Mouse (Mus musculus): ENCODE measurements at regions not wholly inside any gene's neighbourhood (a gene's known extent, or its start where the extent isn't known, plus 50 kb on each side); places are given as distances from the start of the nearest gene placed in this dataset.

- TF ChIP-seq POLR2A (IDR thresholded peaks at IDR 0.05; ENCODE audit: insufficient read depth, low read length) (no peak), CTCF (IDR thresholded peaks at IDR 0.05; ENCODE audit: low read depth, low read length) (no peak), EP300 (IDR thresholded peaks at IDR 0.05; ENCODE audit: insufficient read depth, low read depth, low read length) (no peak)
- Histone ChIP-seq H3K27me3 (ENCODE audit: control insufficient read depth, insufficient read depth, low read length, poor library complexity, severe bottlenecking) (no peaks in the 10 kb centered on the region), H3K9me3 (replicated peaks; ENCODE audit: control insufficient read depth, insufficient read depth, low read length, poor library complexity, severe bottlenecking) (no peaks in the 10 kb centered on the region)
These were observed 228.7 kb downstream of the Bcor start for GRCm38 (mm10) chrX:11931432-11931831.

GRCm38 (mm10) chrX:11935337-11935736, 224.8 kb downstream of the Bcor start:
- Histone ChIP-seq H3K27ac (ENCODE audit: insufficient read depth, low read length) (no peak overlapping the region), H3K36me3 (ENCODE audit: control insufficient read depth, insufficient read depth, low read length, poor library complexity, severe bottlenecking) (no peaks in the 10 kb centered on the region), H3K4me3 (ENCODE audit: low read depth, low read length) (no peak overlapping the region), H3K9me3 (replicated peaks; ENCODE audit: control insufficient read depth, insufficient read depth, low read length, poor library complexity, severe bottlenecking) (no peaks in the 10 kb centered on the region), H3K27me3 (ENCODE audit: control insufficient read depth, insufficient read depth, low read length, poor library complexity, severe bottlenecking) (no peaks in the 10 kb centered on the region), H3K4me1 (ENCODE audit: control insufficient read depth, insufficient read depth, low read length) (no peaks in the 10 kb centered on the region), H3K9ac (ENCODE audit: low read depth, poor library complexity, severe bottlenecking) (no peak overlapping the region)
- TF ChIP-seq POLR2A (IDR thresholded peaks at IDR 0.05; ENCODE audit: insufficient read depth, low read length) (no peak), CTCF (IDR thresholded peaks at IDR 0.05; ENCODE audit: low read depth, low read length) (no peak), EP300 (IDR thresholded peaks at IDR 0.05; ENCODE audit: insufficient read depth, low read depth, low read length) (no peak)

More at GRCm38 (mm10) chrX:11931432-11931831, 228.7 kb downstream of the Bcor start:
- Histone ChIP-seq H3K27ac (ENCODE audit: insufficient read depth, low read length) (no peak overlapping the region), H3K4me3 (ENCODE audit: low read depth, low read length) (no peak overlapping the region), H3K9ac (ENCODE audit: low read depth, poor library complexity, severe bottlenecking) (no peak overlapping the region), H3K36me3 (ENCODE audit: control insufficient read depth, insufficient read depth, low read length, poor library complexity, severe bottlenecking) (no peaks in the 10 kb centered on the region), H3K4me1 (ENCODE audit: control insufficient read depth, insufficient read depth, low read length) (peaks cover 2% of the 10 kb centered on the region)

DNA sequence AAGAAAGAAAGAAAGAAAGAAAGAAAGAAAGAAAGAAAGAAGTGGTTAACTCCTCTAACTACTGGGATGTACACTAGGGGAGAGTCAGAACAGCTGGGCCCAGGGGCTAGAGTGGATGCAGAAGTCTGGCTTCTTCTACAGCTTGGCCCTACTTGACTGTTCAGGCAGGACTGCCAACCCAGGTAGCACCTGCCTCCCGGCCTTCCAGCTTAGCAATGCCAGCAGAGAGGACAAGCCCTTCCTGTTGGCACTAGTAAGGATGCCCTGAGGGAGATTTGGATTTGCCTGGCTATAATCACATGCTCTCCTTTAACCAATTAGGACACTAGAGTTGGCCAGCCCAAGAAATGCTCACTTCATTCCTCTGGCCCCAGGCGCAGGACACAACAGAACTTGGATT, 219.9 kb downstream of the Bcor start:
- no peaks in the 10 kb centered on the region for H3K9me3 ChIP-seq (replicated peaks; ENCODE audit: control insufficient read depth, insufficient read depth, low read length, poor library complexity, severe bottlenecking)
- no peaks in the 10 kb centered on the region for H3K27me3 ChIP-seq (ENCODE audit: control insufficient read depth, insufficient read depth, low read length, poor library complexity, severe bottlenecking)
- H3K27ac ChIP-seq (ENCODE audit: insufficient read depth, low read length) = no peak overlapping the region
- H3K4me3 ChIP-seq (ENCODE audit: low read depth, low read length) = no peak overlapping the region
- no peaks in the 10 kb centered on the region for H3K36me3 ChIP-seq (ENCODE audit: control insufficient read depth, insufficient read depth, low read length, poor library complexity, severe bottlenecking)
- TF ChIP-seq POLR2A (IDR thresholded peaks at IDR 0.05; ENCODE audit: insufficient read depth, low read length) = no peak
- TF ChIP-seq CTCF (IDR thresholded peaks at IDR 0.05; ENCODE audit: low read depth, low read length) = no peak
- TF ChIP-seq EP300 (IDR thresholded peaks at IDR 0.05; ENCODE audit: insufficient read depth, low read depth, low read length) = no peak
- H3K4me1 ChIP-seq (ENCODE audit: control insufficient read depth, insufficient read depth, low read length) = no peaks in the 10 kb centered on the region
- no peak overlapping the region for H3K9ac ChIP-seq (ENCODE audit: low read depth, poor library complexity, severe bottlenecking)

DNA sequence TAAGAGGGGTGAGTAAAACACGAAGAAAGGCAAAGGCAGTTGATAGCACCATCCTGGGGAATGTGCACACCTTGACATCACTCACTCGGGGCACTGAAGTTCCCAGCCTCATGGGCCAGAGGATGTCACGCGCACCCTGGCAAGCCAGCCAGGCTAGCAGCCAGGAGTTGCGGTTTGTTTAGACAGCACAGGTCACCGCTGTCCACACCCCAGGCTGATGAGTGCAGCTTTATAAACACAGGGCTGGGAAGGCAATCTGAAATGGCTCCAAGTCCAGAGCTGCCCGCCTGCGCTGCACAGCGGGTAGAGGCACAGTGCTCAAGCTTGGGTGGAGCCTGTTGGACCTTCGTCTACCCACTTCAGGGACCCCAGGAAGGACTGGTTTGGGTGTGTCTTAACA, 216.8 kb downstream of the Bcor start:
- Histone ChIP-seq H3K4me1 (ENCODE audit: control insufficient read depth, insufficient read depth, low read length) (no peaks in the 10 kb centered on the region), H3K27me3 (ENCODE audit: control insufficient read depth, insufficient read depth, low read length, poor library complexity, severe bottlenecking) (no peaks in the 10 kb centered on the region), H3K36me3 (ENCODE audit: control insufficient read depth, insufficient read depth, low read length, poor library complexity, severe bottlenecking) (no peaks in the 10 kb centered on the region), H3K9me3 (replicated peaks; ENCODE audit: control insufficient read depth, insufficient read depth, low read length, poor library complexity, severe bottlenecking) (no peaks in the 10 kb centered on the region), H3K27ac (ENCODE audit: insufficient read depth, low read length) (no peak overlapping the region), H3K4me3 (ENCODE audit: low read depth, low read length) (no peak overlapping the region), H3K9ac (ENCODE audit: low read depth, poor library complexity, severe bottlenecking) (no peak overlapping the region)
- no peak for TF ChIP-seq EP300 (IDR thresholded peaks at IDR 0.05; ENCODE audit: insufficient read depth, low read depth, low read length)
- no peak for TF ChIP-seq CTCF (IDR thresholded peaks at IDR 0.05; ENCODE audit: low read depth, low read length)
- no peak for TF ChIP-seq POLR2A (IDR thresholded peaks at IDR 0.05; ENCODE audit: insufficient read depth, low read length)

DNA sequence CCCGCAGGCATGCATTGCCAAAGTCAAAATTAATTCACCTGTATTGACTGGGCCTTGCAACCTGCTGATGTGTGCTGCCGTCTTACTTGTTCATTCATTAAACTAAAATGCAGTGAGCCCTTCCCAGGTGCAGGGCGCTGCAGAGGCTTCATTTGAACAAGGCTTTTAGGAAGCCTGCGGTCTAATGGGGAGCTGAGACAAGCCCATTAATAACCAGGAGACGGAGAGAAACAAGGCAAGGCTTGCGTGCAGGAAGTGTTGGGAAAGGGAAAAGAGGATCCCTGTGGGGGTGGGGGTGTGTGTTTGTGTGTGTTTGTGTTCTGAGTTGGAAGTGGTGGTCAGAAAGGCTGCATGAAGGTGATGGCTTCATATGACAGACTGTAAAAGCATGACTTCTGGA, 215.6 kb downstream of the Bcor start:
- no peak for TF ChIP-seq EP300 (IDR thresholded peaks at IDR 0.05; ENCODE audit: insufficient read depth, low read depth, low read length)
- no peak for TF ChIP-seq CTCF (IDR thresholded peaks at IDR 0.05; ENCODE audit: low read depth, low read length)
- no peak for TF ChIP-seq POLR2A (IDR thresholded peaks at IDR 0.05; ENCODE audit: insufficient read depth, low read length)
- Histone ChIP-seq H3K4me1 (ENCODE audit: control insufficient read depth, insufficient read depth, low read length) (no peaks in the 10 kb centered on the region), H3K27me3 (ENCODE audit: control insufficient read depth, insufficient read depth, low read length, poor library complexity, severe bottlenecking) (no peaks in the 10 kb centered on the region), H3K9me3 (replicated peaks; ENCODE audit: control insufficient read depth, insufficient read depth, low read length, poor library complexity, severe bottlenecking) (no peaks in the 10 kb centered on the region), H3K36me3 (ENCODE audit: control insufficient read depth, insufficient read depth, low read length, poor library complexity, severe bottlenecking) (no peaks in the 10 kb centered on the region), H3K9ac (ENCODE audit: low read depth, poor library complexity, severe bottlenecking) (no peak overlapping the region), H3K27ac (ENCODE audit: insufficient read depth, low read length) (no peak overlapping the region), H3K4me3 (ENCODE audit: low read depth, low read length) (no peak overlapping the region)

DNA sequence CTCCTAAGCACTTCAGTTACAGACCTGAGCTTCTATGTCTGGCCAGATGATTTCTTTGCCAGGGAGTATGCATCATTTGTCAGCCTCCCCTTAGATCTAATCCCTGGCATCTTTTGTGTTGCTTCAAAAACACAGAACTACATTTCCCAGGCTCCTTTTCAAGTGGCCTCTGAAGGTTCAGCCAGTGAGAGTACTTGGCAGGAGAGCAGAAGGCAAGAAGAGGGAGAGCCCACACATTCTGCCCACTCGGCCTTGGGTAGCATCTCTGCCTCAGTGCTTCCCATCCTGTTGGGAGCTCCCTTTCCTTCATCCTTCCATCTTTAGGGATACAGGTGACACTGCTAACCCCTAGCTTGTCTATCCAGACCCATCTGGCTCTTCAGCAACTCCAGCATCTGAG, 214.9 kb downstream of the Bcor start:
- Histone ChIP-seq H3K9me3 (replicated peaks; ENCODE audit: control insufficient read depth, insufficient read depth, low read length, poor library complexity, severe bottlenecking) (no peaks in the 10 kb centered on the region), H3K4me3 (ENCODE audit: low read depth, low read length) (no peak overlapping the region), H3K9ac (ENCODE audit: low read depth, poor library complexity, severe bottlenecking) (no peak overlapping the region), H3K4me1 (ENCODE audit: control insufficient read depth, insufficient read depth, low read length) (no peaks in the 10 kb centered on the region), H3K27ac (ENCODE audit: insufficient read depth, low read length) (no peak overlapping the region), H3K27me3 (ENCODE audit: control insufficient read depth, insufficient read depth, low read length, poor library complexity, severe bottlenecking) (no peaks in the 10 kb centered on the region), H3K36me3 (ENCODE audit: control insufficient read depth, insufficient read depth, low read length, poor library complexity, severe bottlenecking) (no peaks in the 10 kb centered on the region)
- no peak for TF ChIP-seq POLR2A (IDR thresholded peaks at IDR 0.05; ENCODE audit: insufficient read depth, low read length)
- no peak for TF ChIP-seq EP300 (IDR thresholded peaks at IDR 0.05; ENCODE audit: insufficient read depth, low read depth, low read length)
- no peak for TF ChIP-seq CTCF (IDR thresholded peaks at IDR 0.05; ENCODE audit: low read depth, low read length)
